Mouse (Mus musculus): ENCODE measurements at regions not wholly inside any gene's neighbourhood (a gene's known extent, or its start where the extent isn't known, plus 50 kb on each side); places are given as distances from the start of the nearest gene placed in this dataset.

GRCm38 (mm10) chr10:69086184-69086583 is 65.0 kb upstream of the Rhobtb1 start:
- no peak for TF ChIP-seq GATA4 (IDR thresholded peaks at IDR 0.05; ENCODE audit: insufficient replicate concordance, low read length)

GRCm38 (mm10) chr10:69091872-69092271 is 59.4 kb upstream of the Rhobtb1 start:
- no peak for TF ChIP-seq GATA4 (IDR thresholded peaks at IDR 0.05; ENCODE audit: insufficient replicate concordance, low read length)

DNA sequence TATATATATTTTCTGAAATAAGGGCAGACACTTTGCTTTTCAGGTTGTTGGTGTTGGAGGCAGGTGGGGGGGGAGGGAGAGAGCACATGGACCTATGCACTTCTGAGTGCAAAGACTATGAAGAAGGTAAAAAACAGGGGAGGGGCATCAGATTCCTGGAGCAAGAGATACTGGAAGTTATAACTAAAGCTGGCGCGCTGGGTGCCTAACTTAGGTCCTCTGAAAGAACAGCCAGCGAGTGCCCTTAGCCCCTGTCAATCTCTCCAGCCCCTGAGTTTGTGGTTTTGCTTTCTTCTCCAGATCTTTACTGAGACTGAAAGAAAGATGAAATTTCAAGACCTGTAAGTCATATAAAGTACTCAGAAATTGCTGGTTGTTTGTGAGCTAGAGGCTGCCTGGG is 51.2 kb upstream of the Rhobtb1 start:
- no peak for TF ChIP-seq GATA4 (IDR thresholded peaks at IDR 0.05; ENCODE audit: insufficient replicate concordance, low read length)

All from liver, adult (tissue).